Mouse (Mus musculus) heart, postnatal 14 days (tissue): ENCODE results near the gene Arhgap30. TPM values are rescaled to one million over a fixed set of nuclear protein-coding genes. Genes with fewer than 3 reads are reported as not detected.

Source experiments
- DNase-seq, 2 experiments: peaks; one replicate each; pipeline ENCODE4 v3.0.0; 2021 to 2022
- intact Hi-C: fragments of 180-260 bp; cut with DNase I; formaldehyde crosslinking; loops from one replicate; pipeline ENCODE4 v1.15.1; 2025
- long read RNA-seq, 2 experiments: library from polyadenylated mRNA; stranded (forward); transcript quantifications; one replicate each; pipeline ENCODE4 v2.0.0; 2021
- total RNA-seq, 2 experiments: library from RNA; stranded (reverse); gene quantifications; 2 replicates each; pipeline ENCODE4 v1.2.3; 2021

The Arhgap30 gene
- total RNA-seq: 1 to 10 TPM; 2.3 to 4.5 TPM
- long read RNA-seq, experiment 1, full-length matches to known transcripts: 2 of 3 reads
- long read RNA-seq, experiment 1, partial matches to known transcripts: 0 of 3 reads
- long read RNA-seq, experiment 1, other reads (novel, unspliced or antisense): 1 of 3 reads
- long read RNA-seq, experiment 2: 0 reads

GRCm38 (mm10) chr1:171388376-171389102 lies at the start of gene Arhgap30:
Arhgap30 (plus strand) TSS chr1:171388954.
- intact Hi-C loops: no loop called here
- DNase-seq: peak; percentile 24 to 33

GRCm38 (mm10) chr1:171342262-171343207 lies 46.2 kb upstream of the Arhgap30 start:
- no peak for DNase-seq
- intact Hi-C loops: loop anchor here (1.0 kb wide), 1 partner anchor 9 kb away; no protein-coding TSS in a partner anchor

- peak; percentile 37 to 38 for DNase-seq
- intact Hi-C loops: loop anchor here (1.0 kb wide), 1 partner anchor 11 kb away; no protein-coding TSS in a partner anchor
Observed at GRCm38 (mm10) chr1:171343922-171344677, 44.7 kb upstream of the Arhgap30 start.

- intact Hi-C loops: no loop called here
- DNase-seq: no peak
Observed at GRCm38 (mm10) chr1:171344715-171345114, 44.0 kb upstream of the Arhgap30 start.

- peak; percentile 90 to 93 for DNase-seq
- intact Hi-C loops: loop anchor here (2.0 kb wide), 1 partner anchor 17 kb away; the partner anchor contains the start of gene Dedd
Observed at GRCm38 (mm10) chr1:171345225-171346094, 43.3 kb upstream of the Arhgap30 start, which contains the start of the genes Nit1 and Pfdn2. Nit1 (minus strand) TSS chr1:171345646. Pfdn2 (plus strand) TSS chr1:171345670.

GRCm38 (mm10) chr1:171346095-171346450 lies 42.7 kb upstream of the Arhgap30 start:
- intact Hi-C loops: loop anchor here (2.0 kb wide), 1 partner anchor 17 kb away; the partner anchor contains the start of gene Dedd
- DNase-seq: no peak

- no peak for DNase-seq
Observed at GRCm38 (mm10) chr1:171348665-171349064, 40.1 kb upstream of the Arhgap30 start.

GRCm38 (mm10) chr1:171349210-171349609 lies 39.5 kb upstream of the Arhgap30 start:
- intact Hi-C loops: no loop called here
- DNase-seq: no peak

More at GRCm38 (mm10) chr1:171348665-171349064, 40.1 kb upstream of the Arhgap30 start:
- intact Hi-C loops: no loop called here

GRCm38 (mm10) chr1:171355812-171356340 lies 32.9 kb upstream of the Arhgap30 start:
- intact Hi-C loops: loop anchor here (2.0 kb wide), 1 partner anchor 33 kb away; no protein-coding TSS in a partner anchor

GRCm38 (mm10) chr1:171356814-171357213 lies 31.9 kb upstream of the Arhgap30 start:
- intact Hi-C loops: no loop called here
- DNase-seq: no peak

More at GRCm38 (mm10) chr1:171355812-171356340, 32.9 kb upstream of the Arhgap30 start:
- DNase-seq: no peak

GRCm38 (mm10) chr1:171358421-171358820 lies 30.3 kb upstream of the Arhgap30 start:
- intact Hi-C loops: no loop called here
- peak in 1 of 2 experiments; percentile 25 for DNase-seq

GRCm38 (mm10) chr1:171360253-171360652 lies 28.5 kb upstream of the Arhgap30 start:
- intact Hi-C loops: loop anchor here (5.0 kb wide), 1 partner anchor 207 kb away; no protein-coding TSS in a partner anchor
- no peak for DNase-seq

GRCm38 (mm10) chr1:171360656-171361055 lies 28.1 kb upstream of the Arhgap30 start, which contains the start of gene Klhdc9:
Klhdc9 (minus strand) TSS chr1:171360798.
- peak; percentile 72 to 87 for DNase-seq
- intact Hi-C loops: loop anchor here (1.0 to 5.0 kb wide), 2 partner anchors 119 to 207 kb away; no protein-coding TSS in a partner anchor

- intact Hi-C loops: loop anchor here (1.0 to 5.0 kb wide), 2 partner anchors 118 to 206 kb away; no protein-coding TSS in a partner anchor
- DNase-seq: peak; percentile 72 to 82
Observed at GRCm38 (mm10) chr1:171361106-171362103, 27.3 kb upstream of the Arhgap30 start.

GRCm38 (mm10) chr1:171365934-171366333 lies 22.8 kb upstream of the Arhgap30 start:
- DNase-seq: no peak
- intact Hi-C loops: no loop called here

- intact Hi-C loops: no loop called here
- no peak for DNase-seq
Observed at GRCm38 (mm10) chr1:171369845-171370556, 18.8 kb upstream of the Arhgap30 start, which contains the start of gene Nectin4. Nectin4 (plus strand) TSS chr1:171370099.
